Mouse (Mus musculus): ENCODE data around the gene Glod5. TPM values are rescaled to one million over a fixed set of nuclear protein-coding genes. Genes with fewer than 3 reads are reported as not detected.
A peak's percentile ranks its signal among the peaks of the same experiment; 100 is the strongest.

Glod5 gene
- total and polyA plus RNA-seq, 3 experiments, result not detected

DNA sequence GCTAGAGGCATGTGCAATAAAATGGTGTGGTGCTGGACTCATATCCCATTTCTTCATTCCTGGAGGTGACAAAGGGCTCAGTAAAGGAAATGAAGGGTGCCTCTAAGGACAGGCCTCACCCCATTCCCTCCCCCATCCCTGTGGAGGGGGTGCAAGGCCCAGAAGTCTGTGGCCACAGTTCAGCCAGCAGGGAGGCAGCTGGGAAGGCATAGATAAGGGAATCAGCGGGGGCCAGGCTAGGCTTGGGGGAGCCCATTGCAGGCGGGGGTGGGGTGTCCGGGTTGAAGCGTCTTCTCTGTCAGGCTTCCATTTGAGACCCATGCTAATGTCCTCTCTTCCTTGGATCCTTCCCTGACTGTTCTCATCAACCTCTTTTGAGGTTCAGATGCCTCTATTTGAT lies 47.0 kb downstream of the Glod5 start:
- DNase-seq (ENCODE audit: low spot score), result peak; percentile 67
- Histone ChIP-seq H3K4me3 (ENCODE audit: low read depth, low read length) (peak overlapping the region; percentile 16; the same call in 1 of the 2 replicates), H3K27me3 (ENCODE audit: insufficient read depth, low read length) (no peaks in the 10 kb centered on the region), H3K4me1 (ENCODE audit: insufficient read depth, low read depth, low read length) (peaks cover 36% of the 10 kb centered on the region), H3K36me3 (replicated peaks) (no peaks in the 10 kb centered on the region), H3K9me3 (replicated peaks) (no peaks in the 10 kb centered on the region)
- peak; percentile 74 for ATAC-seq (ENCODE audit: extremely low read depth, insufficient number of reproducible peaks, low FRiP score, poor library complexity, severe bottlenecking)
- TF ChIP-seq TAL1 (conservative IDR thresholded peaks at IDR 0.05; ENCODE audit: low read depth, low read length), result peak; percentile 96
- TF ChIP-seq GATA1 (IDR thresholded peaks at IDR 0.05; ENCODE audit: borderline replicate concordance, low read length), result no peak
- TF ChIP-seq CTCF (IDR thresholded peaks at IDR 0.05; ENCODE audit: low read depth, low read length), result no peak

DNA sequence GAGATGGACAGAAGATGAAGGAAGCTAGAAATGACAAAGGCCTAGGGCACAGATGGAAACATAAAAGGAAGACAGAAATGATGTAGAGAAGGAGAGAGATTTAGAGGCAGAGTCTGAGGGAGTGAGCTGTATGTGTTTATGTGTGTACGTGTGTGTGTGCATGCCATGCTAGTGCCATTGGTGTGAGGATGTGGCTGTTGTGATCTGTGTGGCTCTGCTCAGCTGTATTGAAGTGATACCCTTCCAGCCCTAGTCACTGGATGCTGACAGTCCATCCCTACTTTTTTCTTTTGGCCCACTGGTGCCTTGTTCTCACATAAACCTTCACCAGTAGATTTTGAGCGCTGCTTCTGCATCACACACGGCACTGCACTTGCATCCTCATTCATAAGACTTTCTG lies 49.4 kb downstream of the Glod5 start:
- peaks cover 34% of the 10 kb centered on the region for H3K4me1 ChIP-seq (ENCODE audit: insufficient read depth, low read depth, low read length)
- H3K9me3 ChIP-seq (replicated peaks), result no peaks in the 10 kb centered on the region
- H3K36me3 ChIP-seq (replicated peaks), result peaks cover 5% of the 10 kb centered on the region
- ATAC-seq (ENCODE audit: extremely low read depth, insufficient number of reproducible peaks, low FRiP score, poor library complexity, severe bottlenecking) (no peak), DNase-seq (ENCODE audit: low spot score) (no peak)
- TF ChIP-seq GATA1 (IDR thresholded peaks at IDR 0.05; ENCODE audit: borderline replicate concordance, low read length) (no peak), CTCF (IDR thresholded peaks at IDR 0.05; ENCODE audit: low read depth, low read length) (no peak), POLR2AphosphoS5 (IDR thresholded peaks at IDR 0.05; ENCODE audit: insufficient replicate concordance, low read depth, low read length) (no peak), GATA2 (IDR thresholded peaks at IDR 0.05; ENCODE audit: borderline replicate concordance, low read depth, low read length) (no peak), TAL1 (conservative IDR thresholded peaks at IDR 0.05; ENCODE audit: low read depth, low read length) (no peak)
- H3K27me3 ChIP-seq (ENCODE audit: insufficient read depth, low read length), result no peaks in the 10 kb centered on the region
- peak overlapping the region; percentile 59; the same call in 1 of the 2 replicates for H3K4me3 ChIP-seq (ENCODE audit: low read depth, low read length)

DNA sequence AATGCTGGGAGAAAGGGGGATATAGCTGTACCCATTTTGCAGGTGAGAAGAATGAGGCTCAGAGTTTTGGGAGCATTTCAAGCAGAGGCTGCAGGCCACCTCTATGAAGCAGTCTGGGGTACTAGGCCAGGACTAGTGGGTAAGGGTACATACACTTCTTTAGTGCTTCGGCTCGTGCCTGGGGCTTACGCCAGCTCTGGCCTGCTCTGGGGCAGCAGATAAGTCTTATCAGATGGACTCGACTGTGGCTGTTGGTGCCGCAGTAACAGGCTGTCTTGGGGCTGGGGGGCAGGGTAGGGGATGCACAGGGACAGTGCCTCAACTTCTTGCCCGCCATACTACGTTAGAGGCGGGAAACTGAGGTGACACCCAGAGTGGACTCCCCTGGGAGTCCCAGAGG lies 50.1 kb downstream of the Glod5 start:
- H3K27me3 ChIP-seq (ENCODE audit: insufficient read depth, low read length), result no peaks in the 10 kb centered on the region
- peaks cover 35% of the 10 kb centered on the region for H3K4me1 ChIP-seq (ENCODE audit: insufficient read depth, low read depth, low read length)
- peak; percentile 50 for ATAC-seq (ENCODE audit: extremely low read depth, insufficient number of reproducible peaks, low FRiP score, poor library complexity, severe bottlenecking)
- peak; percentile 39 for DNase-seq (ENCODE audit: low spot score)
- peaks cover 5% of the 10 kb centered on the region for H3K36me3 ChIP-seq (replicated peaks)
- TF ChIP-seq TAL1 (conservative IDR thresholded peaks at IDR 0.05; ENCODE audit: low read depth, low read length) (peak; percentile 87), GATA1 (IDR thresholded peaks at IDR 0.05; ENCODE audit: borderline replicate concordance, low read length) (no peak), POLR2AphosphoS5 (IDR thresholded peaks at IDR 0.05; ENCODE audit: insufficient replicate concordance, low read depth, low read length) (no peak), CTCF (IDR thresholded peaks at IDR 0.05; ENCODE audit: low read depth, low read length) (no peak)
- peak overlapping the region; percentile 73 for H3K4me3 ChIP-seq (ENCODE audit: low read depth, low read length)
- H3K9me3 ChIP-seq (replicated peaks), result no peaks in the 10 kb centered on the region

GRCm38 (mm10) chrX:7967596-7968201 lies 50.6 kb downstream of the Glod5 start:
- H3K36me3 ChIP-seq (replicated peaks), result peaks cover 9% of the 10 kb centered on the region
- peak; percentile 58 for DNase-seq (ENCODE audit: low spot score)
- H3K4me3 ChIP-seq (ENCODE audit: low read depth, low read length), result peak overlapping the region; percentile 73
- H3K9me3 ChIP-seq (replicated peaks), result no peaks in the 10 kb centered on the region
- TF ChIP-seq GATA2 (IDR thresholded peaks at IDR 0.05; ENCODE audit: borderline replicate concordance, low read depth, low read length) (no peak), POLR2AphosphoS5 (IDR thresholded peaks at IDR 0.05; ENCODE audit: insufficient replicate concordance, low read depth, low read length) (no peak), TAL1 (conservative IDR thresholded peaks at IDR 0.05; ENCODE audit: low read depth, low read length) (no peak), GATA1 (IDR thresholded peaks at IDR 0.05; ENCODE audit: borderline replicate concordance, low read length) (no peak), CTCF (IDR thresholded peaks at IDR 0.05; ENCODE audit: low read depth, low read length) (no peak)
- peaks cover 35% of the 10 kb centered on the region for H3K4me1 ChIP-seq (ENCODE audit: insufficient read depth, low read depth, low read length)
- ATAC-seq (ENCODE audit: extremely low read depth, insufficient number of reproducible peaks, low FRiP score, poor library complexity, severe bottlenecking), result peak; percentile 30
- no peaks in the 10 kb centered on the region for H3K27me3 ChIP-seq (ENCODE audit: insufficient read depth, low read length)

GRCm38 (mm10) chrX:7966161-7966560 lies 52.1 kb downstream of the Glod5 start:
- Histone ChIP-seq H3K36me3 (replicated peaks) (peaks cover 21% of the 10 kb centered on the region), H3K4me3 (ENCODE audit: low read depth, low read length) (peak overlapping the region; percentile 73), H3K4me1 (ENCODE audit: insufficient read depth, low read depth, low read length) (peaks cover 28% of the 10 kb centered on the region)

DNA sequence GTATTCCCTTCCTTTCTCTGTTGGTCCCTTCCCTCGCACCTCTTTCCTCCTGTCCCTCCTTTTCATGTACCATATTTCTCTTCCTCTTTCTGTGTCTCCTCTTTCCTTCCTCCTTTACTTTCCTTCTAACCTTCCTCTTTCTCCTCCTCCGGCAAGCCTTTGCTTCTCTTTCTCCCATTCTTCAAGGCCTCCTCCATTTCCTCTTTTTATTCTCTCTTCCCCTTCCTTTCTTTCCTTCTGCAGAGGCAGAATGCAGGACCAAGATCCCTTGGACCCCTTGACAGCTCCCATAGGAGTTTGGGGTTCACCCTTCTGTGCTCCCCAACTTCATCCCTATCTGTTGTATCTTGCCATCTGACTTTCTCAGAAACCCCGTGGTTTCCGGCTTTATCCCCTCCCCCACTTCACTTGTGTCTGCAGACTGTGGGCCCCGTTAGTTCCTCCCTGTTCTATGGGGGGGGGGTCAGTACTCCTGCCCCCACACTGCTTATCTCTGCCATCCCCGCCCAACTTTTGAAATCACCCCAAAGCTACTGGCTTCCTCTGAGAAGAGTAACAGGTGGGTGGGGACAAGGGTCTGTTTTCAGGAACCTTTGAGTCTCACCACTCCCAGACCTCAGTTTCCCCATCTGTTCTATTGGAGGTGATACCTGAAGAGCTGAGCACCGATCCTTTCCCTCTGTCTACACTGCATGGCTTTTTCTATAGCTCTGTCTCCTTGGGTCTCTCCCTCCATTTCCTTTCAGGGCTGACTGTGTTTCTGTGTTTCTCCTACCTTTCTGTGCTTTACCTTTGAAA lies 54.3 kb downstream of the Glod5 start:
- Histone ChIP-seq H3K9me3 (replicated peaks) (no peaks in the 10 kb centered on the region), H3K27me3 (ENCODE audit: insufficient read depth, low read length) (no peaks in the 10 kb centered on the region), H3K36me3 (replicated peaks) (peaks cover 43% of the 10 kb centered on the region), H3K4me1 (ENCODE audit: insufficient read depth, low read depth, low read length) (peaks cover 23% of the 10 kb centered on the region), H3K4me3 (ENCODE audit: low read depth, low read length) (peak overlapping the region; percentile 73)
- peak; percentile 17 for DNase-seq (ENCODE audit: low spot score)
- TF ChIP-seq TAL1 (conservative IDR thresholded peaks at IDR 0.05; ENCODE audit: low read depth, low read length) (no peak), GATA2 (IDR thresholded peaks at IDR 0.05; ENCODE audit: borderline replicate concordance, low read depth, low read length) (no peak), CTCF (IDR thresholded peaks at IDR 0.05; ENCODE audit: low read depth, low read length) (no peak), GATA1 (IDR thresholded peaks at IDR 0.05; ENCODE audit: borderline replicate concordance, low read length) (no peak), POLR2AphosphoS5 (IDR thresholded peaks at IDR 0.05; ENCODE audit: insufficient replicate concordance, low read depth, low read length) (no peak)
- peak; percentile 47 for ATAC-seq (ENCODE audit: extremely low read depth, insufficient number of reproducible peaks, low FRiP score, poor library complexity, severe bottlenecking)

More at GRCm38 (mm10) chrX:7966161-7966560, 52.1 kb downstream of the Glod5 start:
- no peaks in the 10 kb centered on the region for H3K9me3 ChIP-seq (replicated peaks)
- TF ChIP-seq CTCF (IDR thresholded peaks at IDR 0.05; ENCODE audit: low read depth, low read length) (no peak), TAL1 (conservative IDR thresholded peaks at IDR 0.05; ENCODE audit: low read depth, low read length) (peak; percentile 82), GATA2 (IDR thresholded peaks at IDR 0.05; ENCODE audit: borderline replicate concordance, low read depth, low read length) (no peak), POLR2AphosphoS5 (IDR thresholded peaks at IDR 0.05; ENCODE audit: insufficient replicate concordance, low read depth, low read length) (no peak)
- ATAC-seq (ENCODE audit: extremely low read depth, insufficient number of reproducible peaks, low FRiP score, poor library complexity, severe bottlenecking) (peak; percentile 12; the same call in 1 of the 2 replicates), DNase-seq (ENCODE audit: low spot score) (peak; percentile 18)
- H3K27me3 ChIP-seq (ENCODE audit: insufficient read depth, low read length), result no peaks in the 10 kb centered on the region
